Mouse (Mus musculus) kidney, postnatal 36 days (tissue): Measurements from ENCODE around the gene Msh5.

Source experiments
- DNase-seq, 2 experiments: peaks; one replicate each; pipeline ENCODE4 v3.0.0; 2021 to 2022; ENCODE audit warnings: mixed read lengths in 2 of 2

Msh5 gene

GRCm38 (mm10) chr17:35068213-35068914, 21.8 kb upstream of the Msh5 start:
- no peak for DNase-seq

GRCm38 (mm10) chr17:35066084-35066483, 19.5 kb upstream of the Msh5 start, which contains the start of gene Mpig6b:
TSS of gene Mpig6b (minus strand) at chr17:35066184.
- no peak for DNase-seq

- DNase-seq, result peak; percentile 79 to 85
Measured at GRCm38 (mm10) chr17:35064951-35065947, 18.7 kb upstream of the Msh5 start, which contains the start of gene Ly6g6c. TSS of gene Ly6g6c (plus strand) at chr17:35065388.

GRCm38 (mm10) chr17:35064378-35064877, 17.9 kb upstream of the Msh5 start:
- no peak for DNase-seq

GRCm38 (mm10) chr17:35063466-35063865, 16.9 kb upstream of the Msh5 start:
- no peak for DNase-seq

GRCm38 (mm10) chr17:35061299-35061698, 14.8 kb upstream of the Msh5 start:
- DNase-seq, result no peak

GRCm38 (mm10) chr17:35060737-35061297, 14.3 kb upstream of the Msh5 start:
- DNase-seq, result peak in 1 of 2 experiments; percentile 58

- DNase-seq, result no peak
Measured at GRCm38 (mm10) chr17:35060071-35060470, 13.5 kb upstream of the Msh5 start.

- DNase-seq, result peak; percentile 90 to 94
Measured at GRCm38 (mm10) chr17:35058911-35059892, 12.7 kb upstream of the Msh5 start, which contains the start of gene Ddah2. TSS of gene Ddah2 (plus strand) at chr17:35059035.

- DNase-seq, result no peak
Measured at GRCm38 (mm10) chr17:35058316-35058715, 11.8 kb upstream of the Msh5 start.

GRCm38 (mm10) chr17:35057090-35057489, 10.5 kb upstream of the Msh5 start:
- DNase-seq, result no peak

GRCm38 (mm10) chr17:35055691-35056495, 9.3 kb upstream of the Msh5 start:
- DNase-seq, result peak in 1 of 2 experiments; percentile 35

- no peak for DNase-seq
Measured at GRCm38 (mm10) chr17:35052271-35052798, 5.8 kb upstream of the Msh5 start.

GRCm38 (mm10) chr17:35051156-35052086, 4.9 kb upstream of the Msh5 start:
- peak; percentile 83 to 87 for DNase-seq

- DNase-seq, result peak; percentile 83 to 89
Measured at GRCm38 (mm10) chr17:35050126-35050750, 3.7 kb upstream of the Msh5 start.

- DNase-seq, result peak; percentile 54 to 74
Measured at GRCm38 (mm10) chr17:35049561-35050016, 3.0 kb upstream of the Msh5 start, which contains the start of gene Clic1. TSS of gene Clic1 (plus strand) at chr17:35049966.

- DNase-seq, result peak in 1 of 2 experiments; percentile 13
Measured at GRCm38 (mm10) chr17:35048932-35049440, 2.4 kb upstream of the Msh5 start.
